Mouse (Mus musculus): Measurements from ENCODE around the gene Has3.

- TF ChIP-seq CTCF (IDR thresholded peaks at IDR 0.05; ENCODE audit: low read depth, low read length) = no peak
- TF ChIP-seq GATA1 (IDR thresholded peaks at IDR 0.05; ENCODE audit: borderline replicate concordance, low read length) = no peak
Measured at GRCm38 (mm10) chr8:106865354-106865753, 4.7 kb upstream of the Has3 start.
